ENCODE assay signal across 17 mouse cellular contexts in genomic region chr9:48044826-48045225, GRCm38 (mm10).
"Had no signal": no experiment of that assay in that cellular context is flagged by ENCODE, and none has a peak within 500 bp of the region (broad histone marks: within the 10 kb centered on the region; RNA-seq: fewer than 3 reads in every experiment).

No protein-coding gene starts in this region.

- H3K27ac ChIP-seq: midbrain, embryonic 10.5 days; midbrain, embryonic 12.5 days; neural tube, embryonic 13.5 days; neural tube, embryonic 15.5 days had no signal

- DNase-seq: lung, embryonic 14.5 days; lung, postnatal 10 days; lung, postnatal 4 days; midbrain, embryonic 14.5 days; retina, postnatal 1 day; right cerebral cortex, adult 18-20 months; right cerebral cortex, postnatal 25 days; right cerebral cortex, postnatal 4 days; spleen, adult 18-20 months; thymus, adult 18-20 months; thymus, postnatal 14 days; thymus, postnatal 36 days had no signal

- H3K4me3 ChIP-seq: midbrain, embryonic 10.5 days; midbrain, embryonic 12.5 days; myocyte; neural tube, embryonic 13.5 days; neural tube, embryonic 15.5 days had no signal
